Mouse (Mus musculus) liver, adult 2 months (tissue): ENCODE results near the gene Gm20388.

Experiments used
- CTCF ChIP-seq: fragments of 200-500 bp; IDR thresholded peaks from 2 replicates; pipeline ENCODE4 v1.5.1; 2011; ENCODE audit warnings: low read depth, low read length, control low read depth
- POLR2A ChIP-seq: fragments of 200-500 bp; IDR thresholded peaks from 2 replicates; pipeline ENCODE4 v1.6.1; 2011; ENCODE audit warnings: low read length, control low read depth; ENCODE audit not compliant: insufficient read depth; ENCODE audit errors: extremely low read depth

- no peak for TF ChIP-seq POLR2A
- no peak for TF ChIP-seq CTCF
Measured at GRCm38 (mm10) chr8:120526577-120526976, 615.9 kb downstream of the Gm20388 start.
